Mouse (Mus musculus) left cerebral cortex, adult 9 months (tissue): ENCODE measurements around the gene Dcst1.
A peak's percentile ranks its signal among the peaks of the same experiment; 100 is the strongest.

Source experiments
- DNase-seq, 2 experiments: peaks; one replicate each; pipeline ENCODE4 v3.0.0; 2022; ENCODE audit warnings: low spot score in 2 of 2

Gene Dcst1

GRCm38 (mm10) chr3:89365486-89366414 is 697 bp upstream of the Dcst1 start:
- no peak for DNase-seq

GRCm38 (mm10) chr3:89364631-89365030 is 422 bp downstream of the Dcst1 start:
- no peak for DNase-seq

GRCm38 (mm10) chr3:89361675-89362074 is 3.4 kb downstream of the Dcst1 start, which contains the start of gene Dcst2:
Dcst2 (plus strand) TSS chr3:89361975.
- DNase-seq: no peak

- DNase-seq: no peak
These were observed 4.8 kb downstream of the Dcst1 start for GRCm38 (mm10) chr3:89360237-89360636.

GRCm38 (mm10) chr3:89359630-89360029 is 5.4 kb downstream of the Dcst1 start:
- DNase-seq: no peak

- no peak for DNase-seq
These were observed 9.0 kb downstream of the Dcst1 start for GRCm38 (mm10) chr3:89356029-89356428.

- DNase-seq: no peak
These were observed 9.5 kb downstream of the Dcst1 start for GRCm38 (mm10) chr3:89355512-89355902.

- peak; percentile 52 to 90 for DNase-seq
These were observed 10.1 kb downstream of the Dcst1 start for GRCm38 (mm10) chr3:89354816-89355511.

GRCm38 (mm10) chr3:89351271-89351670 is 13.8 kb downstream of the Dcst1 start:
- no peak for DNase-seq

- peak; percentile 70 to 92 for DNase-seq
These were observed 15.1 kb downstream of the Dcst1 start, which contains the start of gene Adam15 for GRCm38 (mm10) chr3:89349869-89350501. Adam15 (minus strand) TSS chr3:89349996.

- DNase-seq: no peak
These were observed 15.9 kb downstream of the Dcst1 start for GRCm38 (mm10) chr3:89348911-89349868.

GRCm38 (mm10) chr3:89347916-89348315 is 17.1 kb downstream of the Dcst1 start:
- DNase-seq: no peak

- DNase-seq: no peak
These were observed 18.1 kb downstream of the Dcst1 start for GRCm38 (mm10) chr3:89346815-89347540.

GRCm38 (mm10) chr3:89343279-89343678 is 21.8 kb downstream of the Dcst1 start:
- DNase-seq: no peak

GRCm38 (mm10) chr3:89341794-89342193 is 23.3 kb downstream of the Dcst1 start:
- no peak for DNase-seq

- peak in 1 of 2 experiments; percentile 80 for DNase-seq
These were observed 24.6 kb downstream of the Dcst1 start for GRCm38 (mm10) chr3:89340465-89340864.

- peak in 1 of 2 experiments; percentile 72 for DNase-seq
These were observed 25.6 kb downstream of the Dcst1 start for GRCm38 (mm10) chr3:89339416-89339815.

GRCm38 (mm10) chr3:89337721-89338578 is 27.1 kb downstream of the Dcst1 start, which contains the start of gene Efna4:
Efna4 (minus strand) TSS chr3:89338028.
- no peak for DNase-seq

- no peak for DNase-seq
These were observed 27.9 kb downstream of the Dcst1 start for GRCm38 (mm10) chr3:89337062-89337720.
